Mouse (Mus musculus): ENCODE data around the gene Rph3al.

Gene Rph3al

DNA sequence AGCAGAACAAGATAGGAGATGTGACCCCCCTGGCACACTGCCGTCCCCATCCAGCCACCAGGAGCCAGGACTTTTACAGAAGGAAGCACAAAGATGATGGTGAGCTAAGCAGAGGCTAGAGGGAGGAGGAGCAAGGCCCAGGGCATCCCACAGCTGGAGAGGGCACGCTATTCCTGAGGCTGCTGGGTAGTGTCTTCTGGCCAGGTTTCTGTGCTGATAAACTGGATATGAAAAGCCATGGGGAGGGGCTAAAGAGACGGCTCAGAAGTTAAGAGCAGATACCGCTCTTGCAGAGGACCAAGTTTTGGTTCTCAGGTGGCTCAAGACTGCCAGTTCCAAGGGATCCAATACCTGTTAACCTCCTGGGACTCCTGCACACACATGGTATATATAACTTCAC is 76.6 kb downstream of the Rph3al start:
- DNase-seq (ENCODE audit: low spot score) = no peak

GRCm38 (mm10) chr11:75861213-75861612 is 77.0 kb downstream of the Rph3al start:
- DNase-seq (ENCODE audit: low spot score) = no peak

- DNase-seq (ENCODE audit: low spot score) = no peak
These were observed 78.8 kb downstream of the Rph3al start for GRCm38 (mm10) chr11:75859460-75859859.

DNA sequence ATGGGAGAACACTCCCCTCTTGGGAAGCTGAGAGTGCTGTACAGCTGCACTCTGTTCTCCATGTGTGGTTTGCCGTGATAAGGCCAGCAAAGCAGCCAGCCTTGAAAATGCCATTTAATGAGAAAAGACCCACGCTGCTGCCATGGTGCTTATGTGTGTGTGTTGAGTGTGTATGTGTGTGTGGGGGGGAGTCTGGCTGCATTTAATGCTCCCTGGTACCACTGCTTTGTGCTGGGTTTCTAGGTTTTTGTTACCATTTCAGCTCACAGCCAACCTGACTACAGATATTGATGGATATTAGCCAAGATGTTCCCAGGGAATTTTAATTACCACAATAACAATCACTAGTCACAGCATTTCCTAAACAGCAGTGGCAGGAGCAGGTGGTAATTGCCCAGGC is 79.3 kb downstream of the Rph3al start:
- no peak for DNase-seq (ENCODE audit: low spot score)

DNA sequence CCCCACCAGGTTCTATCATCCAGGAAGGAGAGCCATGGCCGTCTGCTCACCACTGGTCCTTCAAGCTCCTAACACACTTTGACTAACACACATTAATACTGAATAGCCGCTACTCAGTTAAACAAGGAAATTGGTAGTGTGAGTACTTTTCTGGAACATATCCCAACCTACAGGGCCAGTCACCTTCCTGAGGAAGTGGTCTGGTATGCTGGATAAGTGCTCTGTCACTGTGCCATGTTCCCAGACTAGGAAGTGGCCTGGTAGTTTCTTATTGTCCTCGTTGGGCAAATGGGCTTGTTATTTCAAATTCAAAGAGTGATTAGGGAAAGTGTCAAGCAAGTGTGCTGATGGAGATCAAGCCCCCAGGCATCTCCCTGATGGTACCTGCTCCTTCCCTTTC is 80.4 kb downstream of the Rph3al start:
- DNase-seq (ENCODE audit: low spot score) = no peak

- no peak for DNase-seq (ENCODE audit: low spot score)
These were observed 83.9 kb downstream of the Rph3al start for GRCm38 (mm10) chr11:75854327-75854726.

GRCm38 (mm10) chr11:75853067-75853636 is 85.1 kb downstream of the Rph3al start:
- DNase-seq (ENCODE audit: low spot score) = no peak

- DNase-seq (ENCODE audit: low spot score) = no peak
These were observed 85.7 kb downstream of the Rph3al start for GRCm38 (mm10) chr11:75852485-75852884.

- DNase-seq (ENCODE audit: low spot score) = no peak
These were observed 88.7 kb downstream of the Rph3al start for GRCm38 (mm10) chr11:75849552-75849951.

DNA sequence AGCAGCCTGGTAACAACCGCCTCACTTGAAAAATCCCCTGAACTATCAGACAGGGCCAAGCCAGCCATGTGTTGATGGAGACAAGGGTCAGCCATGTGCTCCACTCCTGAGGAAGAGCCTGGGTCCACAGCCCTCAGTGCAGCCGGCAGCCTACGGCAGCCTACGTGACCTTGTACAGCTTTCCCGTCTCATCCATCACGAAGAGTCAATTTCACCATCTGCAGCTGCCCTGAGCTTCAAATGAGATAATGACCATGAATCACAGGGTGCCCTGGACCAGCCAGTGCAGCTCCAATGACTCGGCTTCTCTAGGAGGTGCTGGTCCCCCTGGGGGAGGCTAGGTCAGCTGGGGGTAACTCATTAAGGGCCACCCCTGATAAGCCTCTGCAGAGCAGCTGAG is 91.6 kb downstream of the Rph3al start:
- no peak for DNase-seq (ENCODE audit: low spot score)

GRCm38 (mm10) chr11:75845675-75846074 is 92.6 kb downstream of the Rph3al start:
- DNase-seq (ENCODE audit: low spot score) = no peak

DNA sequence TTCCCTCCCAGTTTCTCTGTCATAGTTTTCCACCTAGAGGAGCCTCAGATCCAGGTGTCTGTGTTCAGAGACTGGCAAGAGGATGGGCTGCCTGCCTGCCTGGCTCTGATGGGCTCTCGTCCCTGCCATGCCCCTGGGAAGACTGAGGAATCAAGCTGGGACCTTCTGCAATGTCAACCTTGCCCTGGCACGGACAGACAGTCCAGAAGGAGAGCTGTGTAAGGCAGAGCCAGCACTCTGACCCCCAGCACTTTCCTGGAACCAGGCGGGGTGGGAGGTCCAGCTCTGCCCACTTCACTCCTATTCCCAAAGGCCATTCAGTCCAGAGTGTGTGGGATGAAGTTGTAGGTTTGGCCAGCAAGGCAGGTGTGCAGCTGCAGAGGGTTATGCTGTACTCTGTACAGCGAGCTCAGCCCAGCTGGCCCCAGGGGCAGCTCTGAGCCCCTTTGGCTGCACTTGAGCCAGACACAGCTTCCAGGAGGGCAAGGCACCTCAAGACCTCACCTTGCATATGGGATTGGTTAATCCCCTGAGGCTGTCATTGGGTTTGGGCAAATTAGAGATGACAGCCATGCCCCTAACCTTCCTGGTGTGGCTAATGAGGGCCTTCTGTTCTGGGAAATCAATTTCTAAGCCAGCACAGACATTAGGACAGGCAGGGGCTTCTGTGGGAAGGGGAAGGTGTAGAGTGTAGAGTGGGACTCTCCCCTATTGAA is 95.2 kb downstream of the Rph3al start:
- no peak for DNase-seq (ENCODE audit: low spot score)

DNA sequence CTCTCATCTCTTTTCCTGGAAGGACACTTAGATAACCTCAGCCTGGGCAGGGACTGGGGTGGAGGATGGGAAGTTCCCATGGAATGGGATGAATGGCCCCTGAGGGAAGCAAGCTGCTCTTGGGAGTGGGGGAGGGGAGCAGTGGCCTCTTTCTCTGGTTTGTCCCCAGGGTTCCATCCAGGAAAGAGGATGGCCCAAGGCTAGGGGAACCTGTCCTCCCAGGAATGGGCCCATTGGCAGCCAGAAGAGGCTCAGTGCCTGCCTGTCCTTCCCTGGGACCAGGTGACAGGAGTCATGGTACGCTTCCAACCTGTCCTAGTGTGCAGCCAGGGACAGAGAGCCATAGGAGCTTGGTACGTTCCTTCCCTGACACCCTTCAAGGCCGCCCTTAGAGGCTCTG is 96.7 kb downstream of the Rph3al start:
- no peak for DNase-seq (ENCODE audit: low spot score)

DNA sequence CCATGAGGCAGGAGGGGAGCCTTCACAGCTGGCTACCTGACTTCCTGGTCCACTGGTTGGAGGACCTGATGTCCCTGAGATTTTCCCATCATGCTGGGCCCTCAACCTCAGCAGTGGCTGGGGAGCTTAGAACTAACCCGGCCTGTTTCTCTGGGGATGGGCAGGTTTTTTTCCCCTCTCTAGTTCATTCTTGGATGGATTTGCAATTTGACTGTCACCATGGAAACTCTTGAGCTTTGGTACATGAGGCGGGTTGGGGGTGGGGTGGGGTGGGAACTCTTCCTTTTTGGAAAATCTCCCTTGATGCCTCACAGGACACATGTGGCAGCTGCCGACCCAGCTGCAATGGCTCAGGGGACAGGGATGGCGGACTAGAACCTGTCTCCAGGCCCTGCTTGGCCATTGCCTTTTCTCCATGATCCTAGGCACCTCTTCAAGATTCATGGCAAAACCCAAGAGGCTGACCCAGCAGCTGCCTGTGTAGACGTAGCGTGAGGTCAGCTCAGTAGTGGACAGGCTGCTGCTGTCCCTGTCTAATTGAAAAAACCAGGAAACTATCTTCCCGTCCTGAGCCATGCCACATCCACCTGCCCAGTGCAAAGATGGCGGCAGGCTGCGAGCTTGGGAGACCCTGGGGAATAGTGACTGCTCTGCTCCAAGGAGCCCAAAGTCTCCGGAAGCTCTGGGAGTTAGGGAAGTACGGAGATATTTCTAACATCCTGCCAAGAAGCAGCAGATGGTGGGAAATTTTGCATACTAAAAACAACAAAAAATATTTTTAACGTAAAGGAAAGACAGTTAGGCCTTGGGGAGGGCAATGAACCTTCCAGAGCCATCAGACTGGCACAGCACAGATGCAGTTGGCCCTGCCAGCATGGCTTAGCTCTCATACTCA is 98.4 kb downstream of the Rph3al start:
- no peak for DNase-seq (ENCODE audit: low spot score)

GRCm38 (mm10) chr11:75838861-75839426 is 99.3 kb downstream of the Rph3al start:
- DNase-seq (ENCODE audit: low spot score) = no peak

- no peak for DNase-seq (ENCODE audit: low spot score)
These were observed 102.0 kb downstream of the Rph3al start for GRCm38 (mm10) chr11:75836240-75836610.

GRCm38 (mm10) chr11:75835587-75836239 is 102.5 kb downstream of the Rph3al start:
- DNase-seq (ENCODE audit: low spot score) = no peak

GRCm38 (mm10) chr11:75833081-75833480 is 105.1 kb downstream of the Rph3al start:
- no peak for DNase-seq (ENCODE audit: low spot score)

DNA sequence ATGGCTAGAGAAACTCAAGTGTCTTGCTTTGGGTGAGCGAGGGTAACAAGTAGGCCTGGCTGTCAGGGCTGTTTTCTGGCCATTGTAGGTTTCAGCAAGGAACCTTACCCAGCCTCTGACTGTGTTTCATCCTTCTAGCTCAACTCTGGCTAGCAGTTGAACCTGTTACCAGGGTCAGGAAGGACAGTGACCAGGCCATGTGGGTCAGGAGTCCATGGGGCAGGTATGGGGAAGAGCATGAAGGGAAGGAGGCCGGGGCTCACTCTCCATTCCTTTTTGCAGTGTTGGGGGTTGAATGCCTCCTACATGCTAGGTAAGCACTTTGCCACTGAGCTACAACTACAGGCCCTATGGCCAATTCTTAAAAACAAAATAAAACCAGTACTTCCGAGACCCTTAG is 107.8 kb downstream of the Rph3al start:
- DNase-seq (ENCODE audit: low spot score) = no peak

GRCm38 (mm10) chr11:75827414-75827813 is 110.8 kb downstream of the Rph3al start:
- no peak for DNase-seq (ENCODE audit: low spot score)

GRCm38 (mm10) chr11:75823506-75823905 is 114.7 kb downstream of the Rph3al start:
- DNase-seq (ENCODE audit: low spot score) = no peak

DNA sequence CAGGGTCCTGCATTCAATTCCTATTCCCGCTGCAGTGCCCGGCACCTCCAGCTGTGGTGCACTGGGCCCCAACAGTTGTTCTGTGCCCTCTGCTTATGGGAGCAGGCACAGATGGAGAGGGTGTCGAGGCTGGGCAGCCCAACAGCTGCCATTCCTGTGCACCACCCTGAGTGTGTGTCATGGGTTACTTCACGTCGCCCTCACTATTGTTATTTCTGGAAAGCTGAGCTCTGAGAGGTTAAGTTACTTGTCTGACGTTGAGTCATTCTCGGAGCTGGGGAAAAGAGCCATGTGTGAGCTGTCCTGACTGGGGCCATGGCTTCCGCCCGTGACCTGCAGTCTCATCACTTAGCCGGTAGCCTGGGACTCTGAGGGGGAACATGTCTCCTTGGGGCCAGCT is 125.1 kb downstream of the Rph3al start:
- DNase-seq (ENCODE audit: low spot score) = no peak

All from c-Kit-positive CD71-positive TER-119-positive erythroid progenitor cells, embryonic 14.5 days (primary cell).